In genomic region chr10:99353541-99354292, GRCm38 (mm10) we compare ENCODE assay signal across 9 mouse cellular contexts.
DNase-seq lines count a peak whose midpoint lies in the region; ATAC-seq and TF ChIP-seq lines count a peak whose summit lies in the region.
"Had no signal": no experiment of that assay in that cellular context is flagged by ENCODE, and none has a peak within 500 bp of the region (broad histone marks: within the 10 kb centered on the region; RNA-seq: fewer than 3 reads in every experiment).

No protein-coding gene starts in this region.

- TF ChIP-seq POLR2A in cerebellum, adult 2 months (IDR thresholded peaks at IDR 0.05; ENCODE audit: borderline replicate concordance, insufficient read depth, low read length), result no peak

- H3K9ac ChIP-seq in forebrain, embryonic 13.5 days, result no peak overlapping the region
- no peak overlapping the region for H3K9ac ChIP-seq in forebrain, embryonic 11.5 days (ENCODE audit: low read length)
- no peak overlapping the region for H3K9ac ChIP-seq in neural tube, embryonic 14.5 days (replicated peaks; ENCODE audit: low read depth, low read length)

- no peak for DNase-seq in forebrain, embryonic 11.5 days (ENCODE audit: low spot score)
- peak; percentile 6 to 12 for DNase-seq in B cell, adult 2 months
- DNase-seq in c-Kit-positive CD71-negative TER-119-negative erythroid progenitor cells, embryonic 14.5 days (ENCODE audit: low read depth), result peak; percentile 16
- DNase-seq in kidney, postnatal 14 days, result peak; percentile 71
- DNase-seq in cerebellum, adult 2 months, result no peak
- DNase-seq in layer of hippocampus, adult 9-10 months (ENCODE audit: low spot score), result no peak

- H3K36me3 ChIP-seq in forebrain, embryonic 13.5 days (ENCODE audit: poor library complexity, severe bottlenecking), result no peaks in the 10 kb centered on the region
- no peaks in the 10 kb centered on the region for H3K36me3 ChIP-seq in forebrain, embryonic 11.5 days (ENCODE audit: control insufficient read depth, insufficient read depth, low read length)
- no peaks in the 10 kb centered on the region for H3K36me3 ChIP-seq in neural tube, embryonic 14.5 days (ENCODE audit: control insufficient read depth, insufficient read depth, low read length)

- TF ChIP-seq CTCF in cerebellum, adult 2 months (IDR thresholded peaks at IDR 0.05; ENCODE audit: borderline replicate concordance, insufficient read depth, low read depth, low read length), result no peak

- no peak overlapping the region for H3K4me3 ChIP-seq in forebrain, embryonic 13.5 days
- no peak overlapping the region for H3K4me3 ChIP-seq in forebrain, embryonic 11.5 days (ENCODE audit: low read depth, low read length)
- no peak overlapping the region; the same call in 1 of the 2 replicates for H3K4me3 ChIP-seq in neural tube, embryonic 14.5 days (ENCODE audit: low read depth, low read length)
- H3K4me3 ChIP-seq in cerebellum, adult 2 months (replicated peaks; ENCODE audit: insufficient read depth, low read depth, low read length), result no peak overlapping the region
- H3K4me3 ChIP-seq: heart, adult 2 months had no signal

- no peak overlapping the region for H3K27ac ChIP-seq in forebrain, embryonic 13.5 days
- no peak overlapping the region for H3K27ac ChIP-seq in forebrain, embryonic 11.5 days (ENCODE audit: low read depth, low read length)
- no peak overlapping the region for H3K27ac ChIP-seq in neural tube, embryonic 14.5 days (ENCODE audit: low read depth, low read length)
- no peak overlapping the region for H3K27ac ChIP-seq in cerebellum, adult 2 months (ENCODE audit: insufficient read depth, low read length)
- H3K27ac ChIP-seq: heart, adult 2 months had no signal

- H3K4me2 ChIP-seq in forebrain, embryonic 13.5 days, result peak overlapping the region; percentile 32; the same call in 1 of the 2 replicates
- H3K4me2 ChIP-seq in forebrain, embryonic 11.5 days (ENCODE audit: low read depth, low read length, severe bottlenecking), result no peak overlapping the region
- H3K4me2 ChIP-seq in neural tube, embryonic 14.5 days (ENCODE audit: low read depth, low read length), result peak overlapping the region; percentile 41

- H3K9me3 ChIP-seq in forebrain, embryonic 13.5 days (replicated peaks), result no peaks in the 10 kb centered on the region
- H3K9me3 ChIP-seq in forebrain, embryonic 11.5 days (ENCODE audit: control insufficient read depth, low read length), result no peaks in the 10 kb centered on the region
- no peaks in the 10 kb centered on the region for H3K9me3 ChIP-seq in neural tube, embryonic 14.5 days (ENCODE audit: control insufficient read depth, low read length)

- no peak for ATAC-seq in forebrain, embryonic 13.5 days
- no peak for ATAC-seq in forebrain, embryonic 11.5 days (replicated peaks; ENCODE audit: low FRiP score)
- no peak for ATAC-seq in neural tube, embryonic 14.5 days (ENCODE audit: low read depth)

- WGBS in forebrain, embryonic 13.5 days, result 45% methylated on average over 18 of the region's 18 CpGs
- WGBS in forebrain, embryonic 11.5 days, result 55% methylated on average over 18 of the region's 18 CpGs
- 9% methylated on average over 18 of the region's 18 CpGs for WGBS in neural tube, embryonic 14.5 days
- whole genome bisulfite sequencing in cerebellum, adult 2 months, result 74% methylated on average over 18 of the region's 18 CpGs

- peaks cover 4% of the 10 kb centered on the region; the same call in 1 of the 2 replicates for H3K27me3 ChIP-seq in forebrain, embryonic 13.5 days
- H3K27me3 ChIP-seq in forebrain, embryonic 11.5 days (ENCODE audit: control insufficient read depth, insufficient read depth, low read length), result no peaks in the 10 kb centered on the region
- no peaks in the 10 kb centered on the region for H3K27me3 ChIP-seq in neural tube, embryonic 14.5 days (ENCODE audit: control insufficient read depth, insufficient read depth, low read length)
- H3K27me3 ChIP-seq in cerebellum, adult 2 months (ENCODE audit: control insufficient read depth, insufficient read depth, low read length), result no peaks in the 10 kb centered on the region; the same call in 1 of the 2 replicates

- 0 out of 2 replicates have a peak, but pooled peaks cover 6% of the 10 kb centered on the region for H3K4me1 ChIP-seq in forebrain, embryonic 13.5 days
- peaks cover 4% of the 10 kb centered on the region; the same call in 1 of the 2 replicates for H3K4me1 ChIP-seq in forebrain, embryonic 11.5 days (replicated peaks; ENCODE audit: control insufficient read depth, insufficient read depth, low read length)
- no peaks in the 10 kb centered on the region for H3K4me1 ChIP-seq in neural tube, embryonic 14.5 days (ENCODE audit: control insufficient read depth, insufficient read depth, low read length)
- peaks cover 9% of the 10 kb centered on the region; the same call in 1 of the 2 replicates for H3K4me1 ChIP-seq in cerebellum, adult 2 months (ENCODE audit: control insufficient read depth, insufficient read depth, low read length)

Comparison
In these comparisons a context has a peak if more than half of its experiments do, and no peak if none do; other contexts are left out.
1. DNase-seq: peak in B cell, adult 2 months (2 of 2), c-Kit-positive CD71-negative TER-119-negative erythroid progenitor cells, embryonic 14.5 days (single experiment) and kidney, postnatal 14 days (single experiment); none in forebrain, embryonic 11.5 days (single experiment), cerebellum, adult 2 months (0 of 2) and layer of hippocampus, adult 9-10 months (single experiment).